Mouse (Mus musculus): ENCODE data around the gene Zfp800.

DNA sequence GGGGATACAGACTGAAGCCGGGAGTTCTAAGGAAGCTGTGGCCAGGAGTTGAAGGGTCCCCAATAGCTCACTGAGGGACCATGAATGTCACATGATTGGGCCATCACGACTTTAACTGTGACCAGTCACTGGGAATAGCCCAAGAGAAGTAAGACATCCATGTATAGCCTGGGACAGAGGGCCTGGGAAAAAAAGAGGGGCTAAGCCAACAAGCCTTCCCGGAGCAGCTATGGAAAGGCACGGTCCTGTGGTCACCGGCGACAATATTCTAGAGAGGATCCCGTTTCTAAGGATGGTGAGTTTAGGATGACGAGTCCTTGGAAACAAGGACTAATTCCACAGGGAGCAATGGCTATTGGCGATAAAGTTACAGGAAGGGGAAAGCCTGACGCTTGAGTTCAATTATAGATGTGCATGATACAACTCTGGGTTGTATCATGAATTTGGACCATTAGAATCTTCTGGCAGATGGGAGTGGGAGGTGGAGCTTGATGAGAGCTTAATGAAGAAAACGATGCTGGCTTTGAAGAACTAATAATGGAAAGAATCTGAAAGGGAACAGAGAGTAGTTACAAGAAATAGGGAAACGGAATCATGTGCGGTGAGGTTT is 183.0 kb downstream of the Zfp800 start:
- TF ChIP-seq POLR2A (IDR thresholded peaks at IDR 0.05; ENCODE audit: low read depth, low read length) = no peak
- TF ChIP-seq CTCF (IDR thresholded peaks at IDR 0.05; ENCODE audit: borderline replicate concordance, insufficient read depth, low read length) = no peak

Measured in embryonic fibroblast, embryonic 13.5 days (primary cell).